ENCODE assay signal across 7 mouse cellular contexts in genomic region chr13:93094204-93094935, GRCm38 (mm10). TPM values are rescaled to one million over a fixed set of nuclear protein-coding genes. Genes with fewer than 3 reads are reported as not detected.
DNase-seq lines count a peak whose midpoint lies in the region.

No protein-coding gene starts in this region.

- intact Hi-C loops in gastrocnemius, postnatal 36 days (cut with DNase I): no loop called here

- DNase-seq in layer of hippocampus, adult 9-11 months: peak; percentile 41
- no peak for DNase-seq in layer of hippocampus, adult 9-10 months (ENCODE audit: low spot score)
- DNase-seq in T-cell, adult 2 months (ENCODE audit: low spot score): peak; percentile 68
- peak; percentile 42 for DNase-seq in cerebellum, adult 8-10 months
- peak; percentile 83 to 85 for DNase-seq in spleen, postnatal 36 days (ENCODE audit: low spot score in 2 of 2)
- DNase-seq in embryo, embryonic 10 days (ENCODE audit: low spot score): no peak
- no peak for DNase-seq in gastrocnemius, postnatal 36 days

RNA-seq across cellular contexts. Expression of gene Cmya5, which starts 50.2 kb away (rescaled TPM):
- 1,000 to 10,000 TPM in 1 of 2 experiments, 100 to 1,000 TPM in 1; 950 to 1,118 TPM for total RNA-seq in gastrocnemius, postnatal 36 days (2021)

Comparison
In these comparisons a context has a peak if more than half of its experiments do, and no peak if none do; other contexts are left out.
1. DNase-seq: peak in layer of hippocampus, adult 9-11 months (single experiment), T-cell, adult 2 months (single experiment), cerebellum, adult 8-10 months (single experiment) and spleen, postnatal 36 days (2 of 2); none in layer of hippocampus, adult 9-10 months (single experiment), embryo, embryonic 10 days (single experiment) and gastrocnemius, postnatal 36 days (0 of 2).